Mouse (Mus musculus) ovary, postnatal 36 days (tissue): ENCODE data around the gene Gm5938.

Experiments used
- DNase-seq: peaks from one replicate; pipeline ENCODE4 v3.0.0; 2022; ENCODE audit warnings: low spot score, mixed read lengths

The Gm5938 gene

GRCm38 (mm10) chrX:78125167-78125566 is at the start of gene Gm5938:
TSS of gene Gm5938 (plus strand) at chrX:78125467.
- DNase-seq: no peak

DNA sequence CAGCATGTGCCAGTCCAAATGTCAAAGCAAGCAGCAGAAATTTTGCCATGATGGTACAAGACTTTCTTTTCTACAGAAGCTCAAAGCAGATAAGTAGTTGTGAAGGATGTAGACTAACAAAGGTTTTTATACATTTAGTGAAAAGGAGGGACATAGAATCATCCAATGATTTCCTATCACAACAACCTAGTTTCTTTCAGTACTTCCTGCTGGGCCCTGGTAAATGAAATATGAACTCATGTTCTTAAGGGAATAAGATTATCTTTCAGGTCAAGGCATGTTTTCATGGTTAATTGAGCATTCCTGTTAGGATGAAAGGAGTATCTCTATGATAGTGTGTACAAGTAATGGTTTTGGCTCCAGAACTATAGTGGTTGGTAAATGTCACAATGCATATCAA is 34.0 kb upstream of the Gm5938 start, which contains the start of gene Obp1a:
Gene Obp1a (minus strand): TSS at position 101 of the 400 bp plus-strand sequence.
- DNase-seq: no peak
